Mouse (Mus musculus): ENCODE results near the gene Gm13102. TPM values are rescaled to one million over a fixed set of nuclear protein-coding genes. Genes with fewer than 3 reads are reported as not detected.

The Gm13102 gene
- not detected for total RNA-seq (2023)

GRCm38 (mm10) chr4:144106174-144106573 is at the start of gene Gm13102:
TSS of gene Gm13102 (plus strand) at chr4:144106474.

GRCm38 (mm10) chr4:144058826-144059225 is 47.4 kb upstream of the Gm13102 start, which contains the start of gene Pramel4:
TSS of gene Pramel4 (plus strand) at chr4:144059126.

Other genes starting within 250 kb of the Gm13102 start
- gene Pramef6, start 206.1 kb upstream of the Gm13102 start, total RNA-seq (2023) = not detected
- gene Pramef25, start 155.5 kb upstream of the Gm13102 start, total RNA-seq (2023) = not detected
- not detected for gene Gm13101, start 139.5 kb upstream of the Gm13102 start, total RNA-seq (2023)
- gene Pramef17, start 112.1 kb upstream of the Gm13102 start, total RNA-seq (2023) = not detected
- not detected for gene Pramel4, start 47.3 kb upstream of the Gm13102 start, total RNA-seq (2023)
- gene Oog3, start 56.2 kb downstream of the Gm13102 start, total RNA-seq (2023) = not detected
- not detected for gene Oog2, start 84.2 kb downstream of the Gm13102 start, total RNA-seq (2023)
- not detected for gene C87977, start 106.8 kb downstream of the Gm13102 start, total RNA-seq (2023)
- not detected for gene Pramel5, start 174.0 kb downstream of the Gm13102 start, total RNA-seq (2023)
- not detected for gene Gm13128, start 223.8 kb downstream of the Gm13102 start, total RNA-seq (2023)